Mouse (Mus musculus) lung, embryonic 14.5 days (tissue): ENCODE data around the gene Dclk2. TPM values are rescaled to one million over a fixed set of nuclear protein-coding genes. Genes with fewer than 3 reads are reported as not detected.

Source experiments
- ATAC-seq: fragments of 200-750 bp; cut with Nextera tagmentation; 2 replicates; pipeline ENCODE4 v1.8.0; 2017; ENCODE audit warnings: mild to moderate bottlenecking, moderate TSS enrichment, moderate library complexity; ENCODE audit not compliant: insufficient read depth
- DNase-seq: peaks from one replicate; pipeline ENCODE4 v3.0.0-alpha.2; 2015
- H3K27ac ChIP-seq: fragments of 300-500 bp; sonication (generic); 2 replicates; pipeline ENCODE4 v1.5.1; 2014; ENCODE audit warnings: low read depth, mild to moderate bottlenecking, moderate library complexity
- H3K27me3 ChIP-seq: fragments of 300-500 bp; sonication (generic); 2 replicates; pipeline ENCODE4 v1.6.1; 2014; ENCODE audit warnings: low read length, control low read depth; ENCODE audit not compliant: insufficient read depth
- H3K36me3 ChIP-seq: fragments of 300-500 bp; sonication (generic); 2 replicates; pipeline ENCODE4 v1.6.1; 2014; ENCODE audit warnings: control low read depth; ENCODE audit not compliant: insufficient read depth
- H3K4me1 ChIP-seq: fragments of 300-500 bp; sonication (generic); 2 replicates; pipeline ENCODE4 v1.6.1; 2014; ENCODE audit warnings: antibody characterized with exemption, control low read depth; ENCODE audit not compliant: insufficient read depth
- H3K4me2 ChIP-seq: fragments of 300-500 bp; sonication (generic); 2 replicates; pipeline ENCODE4 v1.6.1; 2014; ENCODE audit warnings: mild to moderate bottlenecking
- H3K4me3 ChIP-seq: fragments of 300-500 bp; sonication (generic); 2 replicates; pipeline ENCODE4 v1.5.1; 2014; ENCODE audit warnings: low read depth, low read length
- H3K9ac ChIP-seq: fragments of 300-500 bp; sonication (generic); 2 replicates; pipeline ENCODE4 v1.6.1; 2014
- H3K9me3 ChIP-seq: fragments of 300-500 bp; sonication (generic); 2 replicates; pipeline ENCODE4 v1.6.1; 2016; ENCODE audit warnings: low read depth, low read length, control low read depth
- CTCF ChIP-seq: IDR thresholded peaks from 2 replicates; pipeline ENCODE4 v1.5.1; 2016; ENCODE audit warnings: antibody characterized with exemption, low read depth
- WGBS: fragments of 180-500 bp; shearing (Covaris S2); extraction: QIAGEN DNeasy Blood & Tissue Kit; methylation state at CpG from one replicate; pipeline ENCODE4 v1.1.7; 2014; 5-methylcytosine and 5-hydroxymethylcytosine counted together
- polyA plus RNA-seq: library from polyadenylated mRNA; unstranded; fragments of >200 nt; fragmentation: Nextera tagmentation; extraction: Ambion mirVana; gene quantifications from 2 replicates; pipeline ENCODE4 v1.2.1, GENCODE M21; 2014

Dclk2 gene
- polyA plus RNA-seq, 1 experiment from 2014 or later: 8.2 TPM

DNA sequence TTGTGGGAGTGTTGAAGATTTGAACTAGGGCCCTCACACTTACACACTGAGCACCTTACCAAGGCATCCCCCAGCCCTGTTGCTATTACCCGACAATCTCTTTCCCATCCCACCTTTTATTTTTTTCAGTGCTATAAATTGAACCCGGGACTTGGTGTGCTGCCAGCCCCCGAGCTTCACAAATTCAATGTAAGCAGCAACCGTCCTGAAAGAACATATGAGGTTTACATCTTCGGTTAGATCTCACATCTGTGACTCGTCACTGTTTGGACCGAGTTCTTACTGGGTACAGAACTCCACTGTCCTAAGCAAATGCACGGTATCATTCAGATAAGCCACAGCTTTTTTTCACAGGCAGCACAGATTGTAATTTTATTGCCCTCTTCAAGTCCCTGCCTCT is 88.5 kb downstream of the Dclk2 start:
- no peak for TF ChIP-seq CTCF
- H3K9ac ChIP-seq: no peak overlapping the region
- WGBS: 46% methylated on average over 8 of the region's 8 CpGs
- H3K4me1 ChIP-seq: no peaks in the 10 kb centered on the region
- no peaks in the 10 kb centered on the region for H3K36me3 ChIP-seq
- 0 out of 2 replicates have a peak, but pooled peaks have one; percentile 11 for ATAC-seq
- no peaks in the 10 kb centered on the region for H3K9me3 ChIP-seq
- no peak overlapping the region for H3K4me3 ChIP-seq
- no peak overlapping the region for H3K4me2 ChIP-seq
- peak overlapping the region; percentile 61; the same call in 1 of the 2 replicates for H3K27ac ChIP-seq
- no peaks in the 10 kb centered on the region for H3K27me3 ChIP-seq
- no peak for DNase-seq

DNA sequence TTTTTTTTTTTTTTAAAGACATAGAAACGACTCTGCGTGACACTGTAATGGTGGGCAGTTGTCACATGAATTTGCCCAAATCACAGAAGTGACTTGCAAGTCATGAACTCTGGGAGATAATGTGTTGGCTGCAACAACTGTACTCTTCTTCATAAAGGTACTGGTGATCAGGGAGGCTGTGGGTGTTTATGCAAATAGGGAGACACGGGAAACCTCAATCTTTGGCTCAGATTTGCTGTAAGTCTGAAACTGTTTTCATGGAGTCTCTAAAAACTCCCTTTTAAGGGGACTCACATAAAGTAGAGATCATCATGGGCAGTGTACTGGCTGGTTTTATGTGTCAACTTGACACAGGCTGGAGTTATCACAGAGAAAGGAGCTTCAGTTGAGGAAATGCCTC is 93.1 kb downstream of the Dclk2 start:
- no peak overlapping the region for H3K9ac ChIP-seq
- H3K27ac ChIP-seq: no peak overlapping the region
- H3K9me3 ChIP-seq: no peaks in the 10 kb centered on the region
- DNase-seq: no peak
- 87% methylated on average over 3 of the region's 3 CpGs for WGBS
- H3K36me3 ChIP-seq: no peaks in the 10 kb centered on the region
- no peaks in the 10 kb centered on the region for H3K4me1 ChIP-seq
- no peak for ATAC-seq
- no peak overlapping the region for H3K4me2 ChIP-seq
- H3K27me3 ChIP-seq: no peaks in the 10 kb centered on the region
- no peak overlapping the region for H3K4me3 ChIP-seq
- TF ChIP-seq CTCF: no peak

DNA sequence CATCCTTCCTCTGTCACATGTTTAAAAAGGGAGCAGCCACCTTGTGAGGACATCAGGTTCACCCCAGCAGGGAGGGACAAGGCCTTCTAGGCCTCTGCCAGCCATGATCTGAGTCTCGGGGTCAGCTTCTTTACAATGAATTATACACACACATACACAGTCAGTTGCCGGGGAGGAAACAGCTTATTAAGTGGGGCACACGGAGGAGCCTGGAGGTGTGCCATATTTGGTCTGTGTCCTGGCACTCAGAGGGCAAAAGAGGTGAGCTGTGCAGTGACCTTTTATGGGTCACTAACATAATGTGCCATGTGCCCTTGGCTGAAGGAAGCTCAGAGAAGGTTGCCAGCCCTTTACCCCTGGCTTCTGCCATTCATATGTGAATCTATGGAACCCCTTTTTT is 99.3 kb downstream of the Dclk2 start:
- Histone ChIP-seq H3K4me1 (peaks cover 5% of the 10 kb centered on the region), H3K27me3 (no peaks in the 10 kb centered on the region), H3K4me2 (no peak overlapping the region), H3K36me3 (no peaks in the 10 kb centered on the region), H3K9ac (no peak overlapping the region), H3K9me3 (no peaks in the 10 kb centered on the region), H3K4me3 (no peak overlapping the region), H3K27ac (no peak overlapping the region)
- DNase-seq (no peak), ATAC-seq (no peak)
- TF ChIP-seq CTCF: no peak
- WGBS: 57% methylated on average over 3 of the region's 3 CpGs

DNA sequence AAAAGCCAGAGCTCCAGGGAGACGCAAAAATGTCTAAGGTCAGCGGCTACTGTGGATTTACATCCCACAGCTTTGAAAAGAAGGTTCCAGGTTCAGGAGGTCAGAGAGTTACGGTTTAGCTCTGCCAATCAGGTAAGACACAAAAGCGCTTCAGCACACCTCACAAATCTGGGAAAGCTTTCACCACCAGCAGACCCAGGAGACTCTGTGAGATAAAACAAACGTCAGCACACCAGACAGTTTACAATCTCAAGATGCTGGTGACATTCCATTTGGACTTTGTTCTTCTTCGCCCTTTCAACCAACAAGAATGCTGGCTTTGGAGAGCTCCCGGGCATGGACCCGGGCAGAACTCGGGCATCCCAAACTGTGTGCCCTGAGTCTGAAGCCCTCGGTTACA is 100.3 kb downstream of the Dclk2 start:
- WGBS: 26% methylated on average over 10 of the region's 10 CpGs
- no peak for ATAC-seq
- TF ChIP-seq CTCF: no peak
- no peak for DNase-seq
- no peaks in the 10 kb centered on the region for H3K9me3 ChIP-seq
- no peak overlapping the region for H3K4me3 ChIP-seq
- peaks cover 5% of the 10 kb centered on the region for H3K4me1 ChIP-seq
- H3K4me2 ChIP-seq: no peak overlapping the region
- H3K27me3 ChIP-seq: no peaks in the 10 kb centered on the region
- H3K27ac ChIP-seq: no peak overlapping the region
- no peak overlapping the region for H3K9ac ChIP-seq
- no peaks in the 10 kb centered on the region for H3K36me3 ChIP-seq

DNA sequence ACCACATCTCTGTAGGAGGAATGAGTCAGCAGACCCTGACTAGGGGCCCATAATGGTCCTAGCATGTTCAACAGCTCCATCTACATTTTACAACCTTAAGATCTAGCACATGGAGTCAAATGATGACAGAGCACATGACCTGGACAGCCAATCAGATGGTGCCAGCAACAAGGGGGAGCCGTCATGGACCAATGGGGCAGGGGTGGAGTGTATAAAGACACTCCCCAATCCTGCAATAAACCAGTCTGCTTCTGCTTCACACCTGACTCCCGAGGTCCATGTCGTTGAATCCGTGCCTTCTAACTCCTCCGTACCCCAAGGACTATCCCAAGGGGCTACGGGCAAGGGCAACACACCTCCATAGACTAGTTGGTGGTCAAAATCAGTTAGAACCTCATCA is 101.3 kb downstream of the Dclk2 start:
- H3K4me3 ChIP-seq: no peak overlapping the region
- no peak for TF ChIP-seq CTCF
- no peaks in the 10 kb centered on the region for H3K36me3 ChIP-seq
- no peaks in the 10 kb centered on the region for H3K27me3 ChIP-seq
- H3K9me3 ChIP-seq: no peaks in the 10 kb centered on the region
- H3K4me1 ChIP-seq: peaks cover 5% of the 10 kb centered on the region
- peak overlapping the region; percentile 85 for H3K27ac ChIP-seq
- DNase-seq (no peak), ATAC-seq (no peak)
- WGBS: 90% methylated on average over 6 of the region's 6 CpGs
- H3K4me2 ChIP-seq: no peak overlapping the region
- H3K9ac ChIP-seq: no peak overlapping the region

DNA sequence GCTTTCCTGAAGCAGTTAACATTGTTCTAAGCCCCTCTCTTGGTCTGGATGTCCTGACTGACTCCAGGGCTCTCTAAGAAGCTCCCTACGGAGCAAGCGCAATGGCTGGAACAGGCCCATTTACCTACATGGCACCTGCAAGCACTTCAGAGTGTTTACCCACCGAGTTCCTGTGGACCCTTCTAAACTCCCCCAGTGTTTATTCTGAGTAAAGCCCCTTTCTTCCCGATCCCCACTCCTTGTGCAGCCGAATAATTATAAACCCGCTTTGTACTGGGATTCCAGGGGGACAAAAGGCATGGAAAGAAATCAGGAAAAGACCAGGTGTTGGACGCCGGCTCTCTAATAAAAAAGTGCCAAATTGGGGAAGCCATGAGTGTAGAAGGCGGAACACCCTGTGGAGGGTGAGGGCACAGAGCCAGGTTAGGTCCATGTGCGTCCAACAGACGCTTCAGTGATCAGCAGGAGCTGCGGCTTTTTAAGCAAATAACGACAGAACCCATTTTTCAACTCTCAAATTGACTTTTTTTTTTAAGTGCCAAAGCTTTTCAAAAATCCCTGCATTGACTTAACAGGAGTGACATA is 102.6 kb downstream of the Dclk2 start:
- Histone ChIP-seq H3K9ac (no peak overlapping the region), H3K27me3 (no peaks in the 10 kb centered on the region), H3K36me3 (no peaks in the 10 kb centered on the region), H3K4me3 (no peak overlapping the region), H3K9me3 (no peaks in the 10 kb centered on the region), H3K27ac (peak overlapping the region; percentile 71), H3K4me2 (no peak overlapping the region), H3K4me1 (peaks cover 5% of the 10 kb centered on the region)
- TF ChIP-seq CTCF: no peak
- DNase-seq (peak; percentile 56), ATAC-seq (peak; percentile 86)
- 54% methylated on average over 13 of the region's 13 CpGs for WGBS

DNA sequence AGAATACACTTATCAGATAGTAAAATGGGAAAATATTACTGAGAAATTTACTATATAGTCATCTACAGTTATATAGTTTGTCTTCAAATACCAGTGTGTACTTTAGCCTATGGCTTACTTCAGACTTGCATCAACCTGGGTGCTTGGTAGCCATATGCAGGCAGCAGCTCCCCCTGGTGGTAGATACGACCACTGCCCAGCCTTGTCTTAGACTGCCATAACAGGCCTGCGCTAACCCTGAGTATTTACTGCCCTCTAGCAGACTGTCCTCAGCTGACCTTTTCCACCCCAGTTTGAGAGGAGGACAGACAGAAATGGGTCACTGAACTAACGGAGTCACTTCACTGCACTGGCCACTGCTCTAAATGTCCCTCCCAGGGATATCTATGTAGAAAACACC is 108.0 kb downstream of the Dclk2 start:
- TF ChIP-seq CTCF: peak; percentile 94
- Histone ChIP-seq H3K36me3 (no peaks in the 10 kb centered on the region), H3K4me2 (no peak overlapping the region), H3K27ac (no peak overlapping the region), H3K9ac (no peak overlapping the region), H3K27me3 (no peaks in the 10 kb centered on the region), H3K4me1 (no peaks in the 10 kb centered on the region), H3K4me3 (no peak overlapping the region), H3K9me3 (no peaks in the 10 kb centered on the region)
- WGBS: 18% methylated on average over 3 of the region's 3 CpGs
- DNase-seq (peak; percentile 93), ATAC-seq (peak; percentile 88)

DNA sequence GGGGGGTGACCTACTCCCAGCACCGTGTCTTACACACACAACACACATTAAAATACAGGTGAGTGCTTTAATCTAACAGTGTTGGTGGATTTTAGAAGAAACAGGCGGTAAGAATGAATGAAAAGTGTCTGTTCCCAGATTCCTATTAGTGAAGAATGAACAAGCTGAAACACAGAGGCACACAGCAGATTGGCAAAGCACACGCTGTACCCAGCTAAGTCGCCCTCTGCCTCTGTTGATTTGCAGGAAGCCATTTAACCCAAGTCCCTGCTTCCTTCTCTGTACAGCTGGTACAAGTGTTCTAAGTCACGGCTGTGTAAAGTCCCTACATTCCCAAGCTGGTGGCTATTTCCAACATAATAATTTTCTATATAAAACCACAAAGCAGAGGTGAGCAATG is 109.7 kb downstream of the Dclk2 start:
- 85% methylated on average over 5 of the region's 5 CpGs for WGBS
- no peak overlapping the region for H3K4me2 ChIP-seq
- DNase-seq: no peak

More for the DNA sequence above, 109.7 kb downstream of the Dclk2 start:
- Histone ChIP-seq H3K27me3 (no peaks in the 10 kb centered on the region), H3K9ac (no peak overlapping the region), H3K9me3 (no peaks in the 10 kb centered on the region), H3K4me1 (no peaks in the 10 kb centered on the region), H3K27ac (no peak overlapping the region), H3K4me3 (no peak overlapping the region), H3K36me3 (no peaks in the 10 kb centered on the region)
- no peak for ATAC-seq
- no peak for TF ChIP-seq CTCF
